Mouse (Mus musculus) lung, embryonic 14.5 days (tissue): ENCODE results near the gene Slc25a17. TPM values are rescaled to one million over a fixed set of nuclear protein-coding genes. Genes with fewer than 3 reads are reported as not detected.

Experiments
- ATAC-seq: fragments of 200-750 bp; cut with Nextera tagmentation; 2 replicates; pipeline ENCODE4 v1.8.0; 2017; ENCODE audit warnings: mild to moderate bottlenecking, moderate TSS enrichment, moderate library complexity; ENCODE audit not compliant: insufficient read depth
- DNase-seq: peaks from one replicate; pipeline ENCODE4 v3.0.0-alpha.2; 2015
- H3K27ac ChIP-seq: fragments of 300-500 bp; sonication (generic); 2 replicates; pipeline ENCODE4 v1.5.1; 2014; ENCODE audit warnings: low read depth, mild to moderate bottlenecking, moderate library complexity
- H3K27me3 ChIP-seq: fragments of 300-500 bp; sonication (generic); 2 replicates; pipeline ENCODE4 v1.6.1; 2014; ENCODE audit warnings: low read length, control low read depth; ENCODE audit not compliant: insufficient read depth
- H3K36me3 ChIP-seq: fragments of 300-500 bp; sonication (generic); 2 replicates; pipeline ENCODE4 v1.6.1; 2014; ENCODE audit warnings: control low read depth; ENCODE audit not compliant: insufficient read depth
- H3K4me1 ChIP-seq: fragments of 300-500 bp; sonication (generic); 2 replicates; pipeline ENCODE4 v1.6.1; 2014; ENCODE audit warnings: antibody characterized with exemption, control low read depth; ENCODE audit not compliant: insufficient read depth
- H3K4me2 ChIP-seq: fragments of 300-500 bp; sonication (generic); 2 replicates; pipeline ENCODE4 v1.6.1; 2014; ENCODE audit warnings: mild to moderate bottlenecking
- H3K4me3 ChIP-seq: fragments of 300-500 bp; sonication (generic); 2 replicates; pipeline ENCODE4 v1.5.1; 2014; ENCODE audit warnings: low read depth, low read length
- H3K9ac ChIP-seq: fragments of 300-500 bp; sonication (generic); 2 replicates; pipeline ENCODE4 v1.6.1; 2014
- H3K9me3 ChIP-seq: fragments of 300-500 bp; sonication (generic); 2 replicates; pipeline ENCODE4 v1.6.1; 2016; ENCODE audit warnings: low read depth, low read length, control low read depth
- CTCF ChIP-seq: IDR thresholded peaks from 2 replicates; pipeline ENCODE4 v1.5.1; 2016; ENCODE audit warnings: antibody characterized with exemption, low read depth
- WGBS: fragments of 180-500 bp; shearing (Covaris S2); extraction: QIAGEN DNeasy Blood & Tissue Kit; methylation state at CpG from one replicate; pipeline ENCODE4 v1.1.7; 2014; 5-methylcytosine and 5-hydroxymethylcytosine counted together
- polyA plus RNA-seq: library from polyadenylated mRNA; unstranded; fragments of >200 nt; fragmentation: Nextera tagmentation; extraction: Ambion mirVana; gene quantifications from 2 replicates; pipeline ENCODE4 v1.2.1, GENCODE M21; 2014

Gene Slc25a17
- polyA plus RNA-seq, 1 experiment from 2014 or later = 109 TPM

- WGBS = 89% methylated on average over 3 of the region's 3 CpGs
- peaks cover 67% of the 10 kb centered on the region for H3K36me3 ChIP-seq
- ATAC-seq = no peak
Measured at GRCm38 (mm10) chr15:81320137-81320536, 40.5 kb downstream of the Slc25a17 start.

GRCm38 (mm10) chr15:81319462-81319861, 41.1 kb downstream of the Slc25a17 start:
- WGBS = 93% methylated on average over 9 of the region's 9 CpGs
- Histone ChIP-seq H3K4me2 (no peak overlapping the region), H3K4me1 (no peaks in the 10 kb centered on the region), H3K36me3 (peaks cover 65% of the 10 kb centered on the region), H3K27ac (no peak overlapping the region), H3K9me3 (no peaks in the 10 kb centered on the region), H3K4me3 (no peak overlapping the region), H3K9ac (no peak overlapping the region), H3K27me3 (no peaks in the 10 kb centered on the region)
- TF ChIP-seq CTCF = no peak
- DNase-seq = no peak
- no peak for ATAC-seq

More at GRCm38 (mm10) chr15:81320137-81320536, 40.5 kb downstream of the Slc25a17 start:
- Histone ChIP-seq H3K27ac (no peak overlapping the region), H3K4me1 (no peaks in the 10 kb centered on the region), H3K9ac (no peak overlapping the region), H3K27me3 (no peaks in the 10 kb centered on the region), H3K4me3 (no peak overlapping the region), H3K4me2 (no peak overlapping the region), H3K9me3 (no peaks in the 10 kb centered on the region)
- DNase-seq = no peak
- TF ChIP-seq CTCF = no peak

- no peak for ATAC-seq
- TF ChIP-seq CTCF = no peak
- H3K27ac ChIP-seq = no peak overlapping the region
- no peaks in the 10 kb centered on the region for H3K27me3 ChIP-seq
- no peak overlapping the region for H3K4me2 ChIP-seq
- H3K9ac ChIP-seq = no peak overlapping the region
- H3K9me3 ChIP-seq = no peaks in the 10 kb centered on the region
- no peak overlapping the region for H3K4me3 ChIP-seq
- H3K36me3 ChIP-seq = peaks cover 22% of the 10 kb centered on the region
- H3K4me1 ChIP-seq = no peaks in the 10 kb centered on the region
- DNase-seq = no peak
- 87% methylated on average over 3 of the region's 3 CpGs for WGBS
Measured at GRCm38 (mm10) chr15:81313928-81314327, 46.7 kb downstream of the Slc25a17 start.

- Histone ChIP-seq H3K9me3 (no peaks in the 10 kb centered on the region), H3K4me1 (no peaks in the 10 kb centered on the region), H3K4me2 (no peak overlapping the region), H3K36me3 (no peaks in the 10 kb centered on the region), H3K27ac (no peak overlapping the region), H3K9ac (no peak overlapping the region), H3K27me3 (no peaks in the 10 kb centered on the region), H3K4me3 (no peak overlapping the region)
- DNase-seq (no peak), ATAC-seq (no peak)
- WGBS = 53% methylated on average over 6 of the region's 6 CpGs
- no peak for TF ChIP-seq CTCF
Measured at GRCm38 (mm10) chr15:81311026-81311425, 49.6 kb downstream of the Slc25a17 start.

- Histone ChIP-seq H3K27me3 (no peaks in the 10 kb centered on the region), H3K9ac (no peak overlapping the region), H3K4me2 (no peak overlapping the region), H3K4me3 (no peak overlapping the region), H3K9me3 (no peaks in the 10 kb centered on the region), H3K27ac (no peak overlapping the region), H3K4me1 (no peaks in the 10 kb centered on the region), H3K36me3 (no peaks in the 10 kb centered on the region)
- 91% methylated on average over 9 of the region's 9 CpGs for WGBS
- ATAC-seq (no peak), DNase-seq (no peak)
- TF ChIP-seq CTCF = no peak
Measured at GRCm38 (mm10) chr15:81310353-81310752, 50.3 kb downstream of the Slc25a17 start.

- no peak overlapping the region for H3K9ac ChIP-seq
- no peaks in the 10 kb centered on the region for H3K27me3 ChIP-seq
- no peak for TF ChIP-seq CTCF
- H3K36me3 ChIP-seq = no peaks in the 10 kb centered on the region
- no peak overlapping the region for H3K4me3 ChIP-seq
- H3K9me3 ChIP-seq = no peaks in the 10 kb centered on the region
- WGBS = 89% methylated on average over 7 of the region's 7 CpGs
- DNase-seq (no peak), ATAC-seq (no peak)
- H3K4me1 ChIP-seq = no peaks in the 10 kb centered on the region
- H3K4me2 ChIP-seq = no peak overlapping the region
- no peak overlapping the region for H3K27ac ChIP-seq
Measured at GRCm38 (mm10) chr15:81308038-81308437, 52.6 kb downstream of the Slc25a17 start.

GRCm38 (mm10) chr15:81306501-81306900, 54.1 kb downstream of the Slc25a17 start:
- H3K4me1 ChIP-seq = no peaks in the 10 kb centered on the region
- H3K27ac ChIP-seq = no peak overlapping the region
- no peaks in the 10 kb centered on the region for H3K36me3 ChIP-seq
- WGBS = 90% methylated on average over 6 of the region's 6 CpGs
- H3K4me3 ChIP-seq = no peak overlapping the region
- TF ChIP-seq CTCF = no peak
- H3K27me3 ChIP-seq = no peaks in the 10 kb centered on the region
- DNase-seq = no peak
- ATAC-seq = no peak
- no peak overlapping the region for H3K9ac ChIP-seq
- H3K9me3 ChIP-seq = no peaks in the 10 kb centered on the region
- H3K4me2 ChIP-seq = no peak overlapping the region

GRCm38 (mm10) chr15:81305035-81305434, 55.6 kb downstream of the Slc25a17 start:
- Histone ChIP-seq H3K4me1 (no peaks in the 10 kb centered on the region), H3K36me3 (no peaks in the 10 kb centered on the region), H3K4me2 (no peak overlapping the region), H3K9ac (no peak overlapping the region), H3K27ac (no peak overlapping the region), H3K27me3 (no peaks in the 10 kb centered on the region), H3K4me3 (no peak overlapping the region), H3K9me3 (no peaks in the 10 kb centered on the region)
- no peak for TF ChIP-seq CTCF
- ATAC-seq = no peak
- no peak for DNase-seq
- WGBS = 30% methylated on average over 8 of the region's 8 CpGs
